Mouse (Mus musculus) cerebellum, adult 9-10 months (tissue): Measurements from ENCODE around the gene Gm47996.
A peak's percentile ranks its signal among the peaks of the same experiment; 100 is the strongest.
"Not testable (repeated sequence)": the region's sequence is repeated elsewhere in the genome, so short reads cannot be mapped to it uniquely, and the experiment has no call there.

Source experiments
- DNase-seq: peaks from one replicate; pipeline ENCODE4 v3.0.0; 2022

Gene Gm47996

GRCm38 (mm10) chr1:151208493-151208892 is 1.4 kb upstream of the Gm47996 start:
- not testable (repeated sequence) for DNase-seq

GRCm38 (mm10) chr1:151208944-151209343 is 987 bp upstream of the Gm47996 start:
- not testable (repeated sequence) for DNase-seq

- DNase-seq = not testable (repeated sequence)
Observed at GRCm38 (mm10) chr1:151211666-151212065, 1.7 kb downstream of the Gm47996 start.

GRCm38 (mm10) chr1:151214862-151215261 is 4.9 kb downstream of the Gm47996 start:
- no peak for DNase-seq

GRCm38 (mm10) chr1:151215985-151216384 is 6.1 kb downstream of the Gm47996 start:
- no peak for DNase-seq

GRCm38 (mm10) chr1:151216417-151216816 is 6.5 kb downstream of the Gm47996 start:
- no peak for DNase-seq

GRCm38 (mm10) chr1:151219045-151219444 is 9.1 kb downstream of the Gm47996 start:
- no peak for DNase-seq

GRCm38 (mm10) chr1:151220098-151220497 is 10.2 kb downstream of the Gm47996 start:
- DNase-seq = no peak

- no peak for DNase-seq
Observed at GRCm38 (mm10) chr1:151222561-151223267, 12.8 kb downstream of the Gm47996 start.

- DNase-seq = no peak
Observed at GRCm38 (mm10) chr1:151223377-151223776, 13.4 kb downstream of the Gm47996 start.

GRCm38 (mm10) chr1:151224536-151224935 is 14.6 kb downstream of the Gm47996 start:
- no peak for DNase-seq

- no peak for DNase-seq
Observed at GRCm38 (mm10) chr1:151227506-151227905, 17.6 kb downstream of the Gm47996 start.

- no peak for DNase-seq
Observed at GRCm38 (mm10) chr1:151228320-151228989, 18.5 kb downstream of the Gm47996 start.

- DNase-seq = no peak
Observed at GRCm38 (mm10) chr1:151232346-151232745, 22.4 kb downstream of the Gm47996 start.

GRCm38 (mm10) chr1:151233756-151234155 is 23.8 kb downstream of the Gm47996 start:
- no peak for DNase-seq

GRCm38 (mm10) chr1:151235574-151235973 is 25.6 kb downstream of the Gm47996 start:
- no peak for DNase-seq

GRCm38 (mm10) chr1:151236141-151236930 is 26.4 kb downstream of the Gm47996 start:
- DNase-seq = peak; percentile 3

- DNase-seq = no peak
Observed at GRCm38 (mm10) chr1:151237780-151238179, 27.8 kb downstream of the Gm47996 start.

- DNase-seq = no peak
Observed at GRCm38 (mm10) chr1:151243332-151243731, 33.4 kb downstream of the Gm47996 start.

- no peak for DNase-seq
Observed at GRCm38 (mm10) chr1:151244013-151244412, 34.1 kb downstream of the Gm47996 start.

GRCm38 (mm10) chr1:151244761-151245160 is 34.8 kb downstream of the Gm47996 start:
- DNase-seq = no peak

GRCm38 (mm10) chr1:151245165-151245564 is 35.2 kb downstream of the Gm47996 start:
- no peak for DNase-seq

GRCm38 (mm10) chr1:151245846-151246245 is 35.9 kb downstream of the Gm47996 start:
- DNase-seq = no peak

- no peak for DNase-seq
Observed at GRCm38 (mm10) chr1:151250109-151250508, 40.2 kb downstream of the Gm47996 start.
